ENCODE assay signal across 18 mouse cellular contexts in genomic region chr11:118219066-118219465, GRCm38 (mm10).
"Had no signal": no experiment of that assay in that cellular context is flagged by ENCODE, and none has a peak within 500 bp of the region (broad histone marks: within the 10 kb centered on the region; RNA-seq: fewer than 3 reads in every experiment).

No protein-coding gene starts in this region.

- ATAC-seq: liver, embryonic 12.5 days; midbrain, embryonic 16.5 days had no signal

- H3K27ac ChIP-seq: liver, embryonic 12.5 days; liver, embryonic 14.5 days; macrophage; midbrain, embryonic 10.5 days; midbrain, embryonic 12.5 days; neural tube, embryonic 13.5 days; neural tube, embryonic 15.5 days had no signal

- DNase-seq: lung, adult 18-20 months; lung, embryonic 14.5 days; lung, postnatal 10 days; lung, postnatal 36 days; midbrain, embryonic 14.5 days; right cerebral cortex, postnatal 14 days; thymus, adult 18-20 months; thymus, postnatal 25 days; thymus, postnatal 4 days had no signal

- H3K4me3 ChIP-seq: liver, embryonic 12.5 days; midbrain, embryonic 10.5 days; midbrain, embryonic 12.5 days; myocyte; neural tube, embryonic 13.5 days; neural tube, embryonic 15.5 days had no signal

- H3K4me1 ChIP-seq: midbrain, embryonic 12.5 days; neural tube, embryonic 15.5 days had no signal

- H3K36me3 ChIP-seq: liver, embryonic 12.5 days; midbrain, embryonic 10.5 days; midbrain, embryonic 12.5 days; neural tube, embryonic 13.5 days; neural tube, embryonic 15.5 days had no signal

- H3K27me3 ChIP-seq: liver, embryonic 12.5 days; midbrain, embryonic 12.5 days; neural tube, embryonic 13.5 days; neural tube, embryonic 15.5 days had no signal
